Mouse (Mus musculus) hematopoietic stem cell, adult 5-6 weeks (primary cell): ENCODE results near the gene Ccl4. TPM values are rescaled to one million over a fixed set of nuclear protein-coding genes. Genes with fewer than 3 reads are reported as not detected.
A peak's percentile ranks its signal among the peaks of the same experiment; 100 is the strongest.

ENCODE experiments used
- ATAC-seq, 2 experiments: fragments of 125-278 bp in 1 of 2; replicated peaks in 1 of 2; 2 replicates each; pipeline ENCODE4 v1.8.0; 2016 to 2017; ENCODE audit warnings: inconsistent platforms in 2 of 2, mild to moderate bottlenecking in 2 of 2, moderate number of reproducible peaks in 2 of 2, low read depth in 1 of 2, moderate TSS enrichment in 1 of 2; ENCODE audit not compliant: low FRiP score in 2 of 2, poor library complexity in 2 of 2, severe bottlenecking in 2 of 2, insufficient read depth in 1 of 2, low TSS enrichment in 1 of 2
- total RNA-seq: library from RNA; stranded (forward); fragments of 172-1452, 232-1000 nt; gene quantifications from 2 replicates; pipeline ENCODE4 v1.2.3, GENCODE M21; 2017

The Ccl4 gene
- total RNA-seq, 1 experiment from 2014 or later, result 160 TPM

- ATAC-seq, result peak; percentile 60 to 78
These were observed 13.0 kb upstream of the Ccl4 start, which contains the start of gene Ccl3 for GRCm38 (mm10) chr11:83649305-83649841. Ccl3 (minus strand) TSS chr11:83649355.

GRCm38 (mm10) chr11:83654606-83655005 is 7.8 kb upstream of the Ccl4 start:
- ATAC-seq, result no peak

GRCm38 (mm10) chr11:83657508-83657907 is 4.9 kb upstream of the Ccl4 start:
- ATAC-seq, result no peak

- peak; percentile 39 to 49; a peak in 3 of 4 replicates for ATAC-seq
These were observed 3.6 kb upstream of the Ccl4 start for GRCm38 (mm10) chr11:83658797-83659196.

GRCm38 (mm10) chr11:83663532-83663931 is 1.1 kb downstream of the Ccl4 start:
- peak; percentile 12 to 53; a peak in 2 of 4 replicates for ATAC-seq

GRCm38 (mm10) chr11:83671743-83672142 is 9.4 kb downstream of the Ccl4 start:
- no peak for ATAC-seq

- no peak for ATAC-seq
These were observed 13.3 kb downstream of the Ccl4 start for GRCm38 (mm10) chr11:83675665-83676064.

- ATAC-seq, result no peak
These were observed 27.5 kb downstream of the Ccl4 start for GRCm38 (mm10) chr11:83689918-83690317.

- no peak for ATAC-seq
These were observed 29.6 kb downstream of the Ccl4 start for GRCm38 (mm10) chr11:83692008-83692407.

- ATAC-seq, result peak; percentile 45 to 70; a peak in 2 of 4 replicates
These were observed 41.3 kb downstream of the Ccl4 start, which contains the start of gene Wfdc17 for GRCm38 (mm10) chr11:83703705-83704104. Wfdc17 (plus strand) TSS chr11:83703991.

- ATAC-seq, result no peak
These were observed 46.3 kb downstream of the Ccl4 start, which contains the start of gene Wfdc18 for GRCm38 (mm10) chr11:83708715-83709114. Wfdc18 (plus strand) TSS chr11:83709015.

GRCm38 (mm10) chr11:83709683-83710082 is 47.3 kb downstream of the Ccl4 start:
- no peak for ATAC-seq

GRCm38 (mm10) chr11:83712671-83713070 is 50.3 kb downstream of the Ccl4 start:
- 0 out of 4 replicates have a peak, but pooled peaks of 1 of the 2 experiments have one; percentile 32 for ATAC-seq

GRCm38 (mm10) chr11:83713925-83714324 is 51.5 kb downstream of the Ccl4 start:
- no peak for ATAC-seq

Other genes with a start within 250 kb of the Ccl4 start
- gene Gas2l2, start 233.1 kb upstream of the Ccl4 start, total RNA-seq, result not detected in 2 replicates
- gene 1700020L24Rik, start 224.9 kb upstream of the Ccl4 start, total RNA-seq, result 10.5 and 17.7 TPM in 2 replicates
- 1.4 and 2.4 TPM in 2 replicates for gene Mmp28, start 199.5 kb upstream of the Ccl4 start, total RNA-seq
- 41.5 and 69.0 TPM in 2 replicates for gene Taf15, start 189.5 kb upstream of the Ccl4 start, total RNA-seq
- not detected in 2 replicates for gene Heatr9, start 140.4 kb upstream of the Ccl4 start, total RNA-seq
- gene Ccl5, start 132.1 kb upstream of the Ccl4 start, total RNA-seq, result 4.7 and 5.3 TPM in 2 replicates
- 37.3 and 43.8 TPM in 2 replicates for gene Ccl9, start 83.9 kb upstream of the Ccl4 start, total RNA-seq
- 6.3 and 33.4 TPM in 2 replicates for gene Ccl6, start 69.5 kb upstream of the Ccl4 start, total RNA-seq
- gene Rpl9-ps1, start 17.0 kb upstream of the Ccl4 start, total RNA-seq, result 9.7 TPM in 1 of 2 replicates, not detected in the other
- 333 and 445 TPM in 2 replicates for gene Ccl3, start 13.2 kb upstream of the Ccl4 start, total RNA-seq
- 54.2 and 80.5 TPM in 2 replicates for gene Wfdc17, start 41.4 kb downstream of the Ccl4 start, total RNA-seq
- gene Wfdc18, start 46.4 kb downstream of the Ccl4 start, total RNA-seq, result 6.6 and 15.4 TPM in 2 replicates
- 44.6 and 220 TPM in 2 replicates for gene Wfdc21, start 84.4 kb downstream of the Ccl4 start, total RNA-seq
- 14.7 and 16.0 TPM in 2 replicates for gene Heatr6, start 91.1 kb downstream of the Ccl4 start, total RNA-seq
- not detected in 2 replicates for gene Hnf1b, start 187.5 kb downstream of the Ccl4 start, total RNA-seq